Mouse (Mus musculus) left cerebral cortex, adult 18-20 months (tissue): Measurements from ENCODE around the gene Gm3409. TPM values are rescaled to one million over a fixed set of nuclear protein-coding genes. Genes with fewer than 3 reads are reported as not detected.
"Not testable (repeated sequence)": the region's sequence is repeated elsewhere in the genome, so short reads cannot be mapped to it uniquely, and the experiment has no call there.

ENCODE experiments used
- DNase-seq, 2 experiments: peaks; one replicate each; pipeline ENCODE4 v3.0.0; 2021 to 2022; ENCODE audit warnings: low spot score in 2 of 2, mixed read lengths in 1 of 2
- long read RNA-seq, 2 experiments: library from polyadenylated mRNA; stranded (forward); transcript quantifications; one replicate each; pipeline ENCODE4 v2.0.0; 2021
- total RNA-seq, 2 experiments: library from RNA; stranded (reverse); gene quantifications; 2 replicates each; pipeline ENCODE4 v1.2.3; 2021

Gene Gm3409
- total RNA-seq, result not detected
- long read RNA-seq, experiment 1, result 0 reads
- long read RNA-seq, experiment 2, result 0 reads

DNA sequence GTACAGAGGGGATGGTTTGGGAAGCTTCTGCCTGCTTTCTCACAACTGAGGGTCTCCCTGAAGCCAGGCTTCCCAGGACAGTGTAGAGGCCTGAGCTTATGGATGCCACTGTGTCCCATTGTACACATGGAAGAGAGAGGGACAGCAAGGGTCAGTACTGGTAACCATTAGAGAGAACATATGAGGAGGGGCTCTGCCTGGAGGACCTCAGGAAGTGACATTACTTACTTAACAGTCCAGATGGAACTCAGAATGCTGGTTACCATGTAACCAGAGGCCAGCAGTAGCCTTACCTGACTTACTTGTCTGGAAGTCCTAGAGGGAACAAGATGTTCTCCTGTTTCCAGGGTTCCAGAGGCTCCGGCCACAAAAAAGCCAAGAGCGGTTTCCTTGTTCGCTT lies at the start of gene Gm3409:
Gm3409 (plus strand) TSS at position 301 of the 400 bp plus-strand sequence.
- not testable (repeated sequence) for DNase-seq

DNA sequence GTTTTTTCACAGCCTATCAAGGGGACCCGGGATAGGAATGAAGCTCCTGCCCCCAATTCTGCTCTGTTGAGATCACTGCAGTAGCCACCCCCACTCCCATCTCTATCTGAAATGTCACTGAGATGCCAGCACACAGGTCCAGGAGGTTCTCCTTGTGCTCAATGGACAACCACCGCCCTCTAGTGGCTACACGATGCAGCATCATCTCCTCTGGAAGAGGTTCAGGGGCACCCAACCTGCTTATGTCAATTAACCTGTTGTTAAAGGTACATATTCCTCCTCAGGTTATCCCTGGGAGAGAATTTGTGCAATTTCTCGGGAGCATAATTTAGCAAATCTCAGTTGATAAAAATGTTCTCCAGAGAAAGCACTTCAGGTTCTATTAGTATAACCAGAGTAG lies 48.5 kb upstream of the Gm3409 start:
- DNase-seq, result peak; percentile 27 to 56

DNA sequence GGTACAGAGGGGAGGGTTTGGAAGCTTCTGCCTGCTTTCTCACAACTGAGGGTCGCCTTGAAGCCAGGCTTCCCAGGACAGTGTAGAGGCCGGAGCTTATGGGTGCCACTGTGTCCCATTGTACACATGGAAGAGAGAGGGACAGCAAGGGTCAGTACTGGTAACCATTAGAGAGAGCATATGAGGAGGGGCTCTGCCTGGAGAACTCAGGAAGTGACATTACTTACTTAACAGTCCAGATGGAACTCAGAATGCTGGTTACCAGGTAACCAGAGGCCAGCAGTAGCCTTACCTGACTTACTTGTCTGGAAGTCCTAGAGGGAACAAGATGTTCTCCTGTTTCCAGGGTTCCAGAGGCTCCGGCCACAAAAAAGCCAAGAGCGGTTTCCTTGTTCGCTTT lies 46.4 kb upstream of the Gm3409 start, which contains the start of gene Gm6370:
Gm6370 (plus strand) TSS at position 301 of the 400 bp plus-strand sequence.
- DNase-seq, result not testable (repeated sequence)

DNA sequence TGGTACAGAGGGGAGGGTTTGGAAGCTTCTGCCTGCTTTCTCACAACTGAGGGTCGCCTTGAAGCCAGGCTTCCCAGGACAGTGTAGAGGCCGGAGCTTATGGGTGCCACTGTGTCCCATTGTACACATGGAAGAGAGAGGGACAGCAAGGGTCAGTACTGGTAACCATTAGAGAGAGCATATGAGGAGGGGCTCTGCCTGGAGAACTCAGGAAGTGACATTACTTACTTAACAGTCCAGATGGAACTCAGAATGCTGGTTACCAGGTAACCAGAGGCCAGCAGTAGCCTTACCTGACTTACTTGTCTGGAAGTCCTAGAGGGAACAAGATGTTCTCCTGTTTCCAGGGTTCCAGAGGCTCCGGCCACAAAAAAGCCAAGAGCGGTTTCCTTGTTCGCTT lies 35.3 kb upstream of the Gm3409 start, which contains the start of gene 4930449I24Rik:
4930449I24Rik (plus strand) TSS at position 301 of the 400 bp plus-strand sequence.
- not testable (repeated sequence) for DNase-seq

DNA sequence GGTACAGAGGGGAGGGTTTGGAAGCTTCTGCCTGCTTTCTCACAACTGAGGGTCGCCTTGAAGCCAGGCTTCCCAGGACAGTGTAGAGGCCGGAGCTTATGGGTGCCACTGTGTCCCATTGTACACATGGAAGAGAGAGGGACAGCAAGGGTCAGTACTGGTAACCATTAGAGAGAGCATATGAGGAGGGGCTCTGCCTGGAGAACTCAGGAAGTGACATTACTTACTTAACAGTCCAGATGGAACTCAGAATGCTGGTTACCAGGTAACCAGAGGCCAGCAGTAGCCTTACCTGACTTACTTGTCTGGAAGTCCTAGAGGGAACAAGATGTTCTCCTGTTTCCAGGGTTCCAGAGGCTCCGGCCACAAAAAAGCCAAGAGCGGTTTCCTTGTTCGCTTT lies 23.6 kb upstream of the Gm3409 start, which contains the start of gene Gm3402:
Gm3402 (plus strand) TSS at position 301 of the 400 bp plus-strand sequence.
- DNase-seq, result not testable (repeated sequence)

DNA sequence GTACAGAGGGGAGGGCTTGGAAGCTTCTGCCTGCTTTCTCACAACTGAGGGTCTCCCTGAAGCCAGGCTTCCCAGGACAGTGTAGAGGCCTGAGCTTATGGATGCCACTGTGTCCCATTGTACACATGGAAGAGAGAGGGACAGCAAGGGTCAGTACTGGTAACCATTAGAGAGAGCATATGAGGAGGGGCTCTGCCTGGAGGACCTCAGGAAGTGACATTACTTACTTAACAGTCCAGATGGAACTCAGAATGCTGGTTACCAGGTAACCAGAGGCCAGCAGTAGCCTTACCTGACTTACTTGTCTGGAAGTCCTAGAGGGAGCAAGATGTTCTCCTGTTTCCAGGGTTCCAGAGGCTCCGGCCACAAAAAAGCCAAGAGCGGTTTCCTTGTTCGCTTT lies 11.9 kb upstream of the Gm3409 start, which contains the start of gene Gm3404:
Gm3404 (plus strand) TSS at position 301 of the 400 bp plus-strand sequence.
- not testable (repeated sequence) for DNase-seq

DNA sequence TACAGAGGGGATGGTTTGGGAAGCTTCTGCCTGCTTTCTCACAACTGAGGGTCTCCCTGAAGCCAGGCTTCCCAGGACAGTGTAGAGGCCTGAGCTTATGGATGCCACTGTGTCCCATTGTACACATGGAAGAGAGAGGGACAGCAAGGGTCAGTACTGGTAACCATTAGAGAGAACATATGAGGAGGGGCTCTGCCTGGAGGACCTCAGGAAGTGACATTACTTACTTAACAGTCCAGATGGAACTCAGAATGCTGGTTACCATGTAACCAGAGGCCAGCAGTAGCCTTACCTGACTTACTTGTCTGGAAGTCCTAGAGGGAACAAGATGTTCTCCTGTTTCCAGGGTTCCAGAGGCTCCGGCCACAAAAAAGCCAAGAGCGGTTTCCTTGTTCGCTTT lies 18.4 kb downstream of the Gm3409 start, which contains the start of gene Gm3415:
Gm3415 (plus strand) TSS at position 301 of the 400 bp plus-strand sequence.
- DNase-seq, result not testable (repeated sequence)

DNA sequence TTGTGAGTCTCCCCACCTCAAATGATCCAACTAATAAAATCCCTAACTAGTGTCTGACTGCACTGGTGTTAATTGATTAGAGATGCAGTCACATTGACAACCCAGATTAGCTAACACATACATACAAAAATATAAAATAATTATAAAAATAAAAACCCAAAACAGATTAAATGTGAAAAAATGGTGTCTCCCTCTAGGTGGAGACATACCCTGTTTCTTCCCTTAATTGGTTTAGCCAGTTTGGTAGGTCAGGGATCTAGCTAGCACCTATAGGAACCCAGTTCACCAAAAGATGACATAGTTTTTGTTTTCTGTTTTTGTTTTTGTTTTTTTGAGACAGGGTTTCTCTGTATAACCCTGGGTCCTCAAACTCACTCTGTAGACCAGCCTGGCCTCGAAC lies 26.8 kb downstream of the Gm3409 start:
- DNase-seq, result no peak

DNA sequence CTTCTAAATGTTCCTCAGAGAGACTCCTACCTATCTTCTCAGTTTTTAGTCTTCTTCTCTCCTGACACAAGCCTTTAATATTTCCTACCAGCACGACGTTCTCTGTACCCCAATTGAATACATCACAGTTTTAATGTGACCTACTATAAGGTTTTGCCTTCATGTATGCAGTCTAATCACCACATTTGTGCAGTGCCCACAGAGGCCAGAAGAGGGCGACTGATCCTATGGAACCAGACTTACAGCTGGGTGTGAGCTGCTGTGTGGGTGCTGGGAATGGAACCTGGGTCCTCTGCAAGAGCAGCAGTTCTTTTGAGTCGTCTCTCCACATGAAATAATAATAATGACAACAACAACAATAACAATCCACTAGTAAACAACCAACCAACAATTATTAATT lies 29.6 kb downstream of the Gm3409 start:
- DNase-seq, result peak in 1 of 2 experiments; percentile 29

DNA sequence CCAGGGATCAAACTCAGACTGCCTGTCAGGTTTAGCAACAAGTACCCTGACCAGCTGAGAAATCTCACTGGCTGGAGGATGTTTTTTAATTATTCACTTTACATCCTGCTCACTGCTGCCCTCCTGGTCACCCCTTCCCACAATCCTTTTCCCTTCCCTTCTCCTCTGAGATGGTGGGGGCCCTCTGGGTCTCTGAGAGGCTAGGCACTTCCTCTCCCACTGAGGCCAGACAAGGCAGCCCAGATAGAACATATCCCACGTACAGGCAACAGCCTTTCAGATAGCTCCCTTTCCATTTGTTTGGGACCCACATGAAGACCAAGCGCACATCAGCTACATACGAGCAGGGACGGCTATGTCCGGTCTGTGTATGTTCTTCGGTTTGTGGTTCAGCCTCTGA lies 32.7 kb downstream of the Gm3409 start:
- not testable (repeated sequence) for DNase-seq

DNA sequence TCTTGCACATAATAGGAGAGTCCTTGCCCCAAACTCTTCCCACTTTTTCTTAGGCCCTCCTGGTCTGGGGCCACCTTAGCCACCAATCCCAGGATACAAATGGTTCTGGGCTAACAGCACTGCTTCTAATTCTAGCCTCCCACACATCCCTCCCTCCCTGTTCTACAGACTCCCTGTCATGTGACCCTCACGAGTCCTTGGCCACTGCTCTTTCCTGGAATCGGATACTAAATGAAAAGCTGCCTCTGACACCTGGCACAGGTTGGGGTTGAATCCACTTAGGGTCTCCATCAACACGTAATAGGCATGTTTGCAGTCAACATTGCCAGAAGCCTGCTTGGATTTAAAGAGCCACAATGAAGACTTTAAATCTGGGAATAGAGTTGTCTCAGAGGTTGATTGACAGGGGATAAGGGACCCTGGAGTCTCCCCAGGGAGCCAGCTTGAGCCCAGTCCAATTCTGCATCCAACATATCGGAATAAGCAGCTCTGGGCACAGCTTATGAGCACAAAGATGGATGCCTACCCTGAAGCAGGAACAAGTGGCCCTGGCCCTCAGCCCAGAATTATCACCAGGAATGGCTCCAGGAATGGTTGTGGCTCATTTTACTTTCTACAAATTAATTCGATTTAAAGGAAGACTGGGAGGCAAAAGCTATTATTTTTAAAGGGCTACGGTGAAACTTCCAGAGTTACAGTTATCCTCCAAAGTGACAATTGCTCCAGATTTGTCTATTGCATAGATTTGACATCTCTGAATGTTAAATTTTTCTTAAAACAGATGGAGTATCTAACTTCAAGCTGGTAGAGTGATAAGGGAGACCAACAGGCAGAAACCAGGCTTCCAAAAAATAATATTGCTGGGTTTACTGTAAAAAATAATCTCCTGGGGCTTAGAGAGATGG lies 34.6 kb downstream of the Gm3409 start:
- peak; percentile 56 to 70 for DNase-seq

DNA sequence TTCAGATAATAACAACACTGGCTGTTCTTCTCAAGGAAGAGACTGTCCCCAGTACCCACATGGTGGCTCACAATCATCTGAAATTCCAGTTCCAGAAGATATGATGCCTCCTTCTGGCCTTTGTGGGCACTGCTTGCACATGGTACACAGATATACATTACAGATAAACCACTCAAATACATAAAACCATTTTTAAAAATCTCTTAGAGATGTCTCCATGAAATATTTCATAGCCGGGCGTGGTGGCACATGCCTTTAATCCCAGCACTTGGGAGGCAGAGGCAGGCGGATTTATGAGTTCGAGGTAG lies 35.2 kb downstream of the Gm3409 start:
- DNase-seq, result not testable (repeated sequence)

DNA sequence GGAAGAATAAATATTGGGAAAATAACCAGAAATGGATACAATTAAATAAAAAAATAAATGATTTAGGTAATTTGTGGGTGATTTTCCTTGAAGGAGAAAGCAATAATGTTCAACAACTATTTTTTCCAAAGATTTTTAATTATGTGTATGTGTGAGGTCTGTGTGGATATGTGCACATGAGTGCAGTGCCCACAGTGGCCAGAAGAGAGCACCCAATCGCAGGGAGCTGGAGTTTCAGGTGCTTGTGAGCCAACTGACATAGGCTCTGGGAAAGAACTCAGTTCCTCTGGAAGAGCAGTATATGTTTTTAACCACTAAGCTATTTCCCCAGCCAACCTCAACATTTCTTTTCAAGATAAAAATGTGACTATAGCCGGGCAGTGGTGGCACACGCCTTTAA lies 39.2 kb downstream of the Gm3409 start:
- no peak for DNase-seq

DNA sequence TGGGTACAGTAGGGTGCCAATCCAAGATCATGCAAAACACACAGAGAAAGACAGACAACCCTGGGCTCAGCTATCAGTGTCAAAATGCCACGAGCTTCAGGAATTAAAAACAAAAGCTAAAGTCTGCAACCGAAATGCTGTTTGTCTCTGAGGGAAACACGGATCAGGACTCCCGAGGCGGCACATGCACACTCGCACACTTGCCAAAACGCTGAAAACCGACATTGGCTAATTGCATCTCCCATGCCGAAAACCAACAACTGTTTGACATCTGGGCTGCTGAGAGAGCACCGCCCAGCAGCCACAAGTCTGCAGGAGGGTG lies 46.7 kb downstream of the Gm3409 start:
- DNase-seq, result no peak

DNA sequence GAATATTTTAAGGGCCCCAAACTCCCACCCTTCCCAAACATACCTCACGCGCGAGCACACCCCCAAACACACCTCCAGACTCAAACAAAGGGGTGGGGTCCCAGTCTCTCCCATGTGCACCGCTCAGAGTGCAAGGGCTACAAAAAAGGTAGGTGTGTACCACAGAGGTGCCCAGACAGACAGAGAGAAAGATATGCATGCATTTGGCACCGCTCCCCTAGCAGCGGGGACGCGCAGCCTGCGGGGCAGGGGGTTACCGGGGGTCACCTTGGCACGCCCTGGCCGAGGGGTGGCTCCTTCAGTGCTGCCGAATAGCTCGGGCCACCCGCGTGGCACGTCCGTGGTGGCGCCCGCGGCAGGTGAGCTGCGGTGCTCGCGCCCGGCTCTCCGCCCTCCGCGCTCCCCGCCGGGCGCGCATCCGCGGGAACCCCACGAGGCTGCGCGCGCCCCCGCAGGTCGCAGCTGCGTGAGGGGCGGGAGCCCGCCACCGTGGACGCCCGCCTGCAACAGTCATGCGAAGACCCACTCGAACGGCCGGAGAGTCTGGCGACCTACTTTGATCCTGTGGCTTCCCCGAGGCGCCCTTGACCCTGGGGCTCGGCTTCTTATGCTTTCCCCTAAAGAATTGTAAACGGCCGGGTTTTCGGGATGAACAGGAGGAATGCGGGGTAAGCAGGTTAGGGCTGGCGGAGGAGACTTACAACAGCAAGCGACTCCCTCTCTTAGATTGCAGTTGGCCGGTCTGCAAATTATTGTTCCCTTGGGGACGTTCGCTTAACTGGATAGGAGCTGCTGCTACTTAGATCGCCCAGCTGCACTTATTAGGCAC lies 47.2 kb downstream of the Gm3409 start, which contains the start of gene Gpr12:
Gpr12 (minus strand) TSS at position 762 of the 829 bp plus-strand sequence.
- DNase-seq, result peak; percentile 28 to 47

DNA sequence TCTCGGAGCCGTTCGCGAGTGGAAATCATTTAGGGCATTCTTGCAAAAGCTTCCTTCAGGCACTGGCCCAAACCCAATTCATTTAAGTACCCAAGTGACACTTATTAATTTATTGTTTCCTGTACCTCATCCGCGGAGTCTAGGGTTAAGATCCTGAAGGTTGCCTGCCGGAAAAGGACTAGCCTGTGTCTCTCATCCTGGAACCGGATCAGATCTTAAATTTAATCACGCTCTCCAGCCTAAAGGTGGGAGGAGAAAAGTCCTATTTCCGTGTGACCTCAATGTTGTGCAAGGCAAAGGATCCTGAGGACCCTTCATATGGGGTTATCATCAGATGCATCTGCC lies 47.8 kb downstream of the Gm3409 start:
- DNase-seq, result no peak

DNA sequence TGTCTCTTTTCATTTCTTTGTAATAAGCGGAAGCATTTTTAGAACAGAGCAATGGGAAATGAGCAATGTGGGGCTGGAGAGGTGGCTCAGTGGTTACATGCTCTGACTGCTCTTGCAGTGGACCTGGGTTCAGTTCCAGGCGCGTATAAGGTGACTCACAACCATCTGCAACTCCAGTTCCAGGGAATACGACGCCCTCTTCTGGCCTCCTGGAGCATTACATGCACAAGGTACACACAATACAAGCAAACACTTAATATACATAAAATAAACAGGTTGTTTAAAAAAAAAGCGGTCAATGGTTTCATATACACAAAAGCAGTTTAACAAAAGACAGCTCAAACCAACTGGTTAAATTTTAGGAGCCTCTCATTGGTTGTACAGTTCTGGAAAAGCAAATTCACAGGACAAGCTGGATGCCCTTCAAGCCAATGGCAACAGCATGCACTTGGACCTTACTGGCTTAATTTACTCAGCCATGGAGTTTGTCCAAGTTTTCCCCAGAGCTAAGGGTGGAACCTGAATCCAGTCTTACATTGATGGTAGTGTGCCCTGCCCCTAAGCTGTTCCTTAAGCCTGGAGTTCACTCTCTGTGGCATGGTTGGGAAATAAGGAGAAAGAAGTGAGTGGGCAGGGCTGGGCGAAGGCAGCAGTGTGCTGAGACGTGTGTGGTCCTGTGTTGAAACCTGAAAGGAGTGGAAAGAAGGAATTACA lies 49.1 kb downstream of the Gm3409 start:
- no peak for DNase-seq
